Mouse (Mus musculus) hindbrain, embryonic 10.5 days (tissue): ENCODE results near the gene Mcrs1. TPM values are rescaled to one million over a fixed set of nuclear protein-coding genes. Genes with fewer than 3 reads are reported as not detected.
A peak's percentile ranks its signal among the peaks of the same experiment; 100 is the strongest.

Experiments used
- DNase-seq: peaks from one replicate; pipeline ENCODE4 v3.0.0-alpha.2; 2017; ENCODE audit warnings: low spot score
- H3K27ac ChIP-seq: fragments of 300-500 bp; sonication (generic); 2 replicates; pipeline ENCODE4 v1.5.1; 2016; ENCODE audit warnings: mild to moderate bottlenecking, moderate library complexity
- H3K27me3 ChIP-seq: fragments of 300-500 bp; sonication (generic); 2 replicates; pipeline ENCODE4 v1.6.1; 2016; ENCODE audit warnings: mild to moderate bottlenecking; ENCODE audit not compliant: poor library complexity, insufficient read depth, severe bottlenecking
- H3K36me3 ChIP-seq: fragments of 300-500 bp; sonication (generic); 2 replicates; pipeline ENCODE4 v1.6.1; 2016; ENCODE audit warnings: mild to moderate bottlenecking, moderate library complexity
- H3K4me1 ChIP-seq: fragments of 300-500 bp; sonication (generic); replicated peaks from 2 replicates; pipeline ENCODE4 v1.6.1; 2016; ENCODE audit warnings: mild to moderate bottlenecking
- H3K4me3 ChIP-seq: fragments of 300-500 bp; sonication (generic); 2 replicates; pipeline ENCODE4 v1.5.1; 2016; ENCODE audit warnings: mild to moderate bottlenecking, moderate library complexity
- H3K9me3 ChIP-seq: fragments of 300-500 bp; sonication (generic); 2 replicates; pipeline ENCODE4 v1.6.1; 2016; ENCODE audit warnings: mild to moderate bottlenecking, moderate library complexity
- WGBS: fragments of 180-500 bp; shearing (Covaris S2); methylation state at CpG from one replicate; pipeline ENCODE4 v1.1.7; 2016; 5-methylcytosine and 5-hydroxymethylcytosine counted together
- polyA plus RNA-seq: library from polyadenylated mRNA; unstranded; fragments of >200 nt; fragmentation: Nextera tagmentation; extraction: Ambion mirVana; gene quantifications from 2 replicates; pipeline ENCODE4 v1.2.1, GENCODE M21; 2016

Gene Mcrs1
- polyA plus RNA-seq: 194 and 213 TPM in 2 replicates

DNA sequence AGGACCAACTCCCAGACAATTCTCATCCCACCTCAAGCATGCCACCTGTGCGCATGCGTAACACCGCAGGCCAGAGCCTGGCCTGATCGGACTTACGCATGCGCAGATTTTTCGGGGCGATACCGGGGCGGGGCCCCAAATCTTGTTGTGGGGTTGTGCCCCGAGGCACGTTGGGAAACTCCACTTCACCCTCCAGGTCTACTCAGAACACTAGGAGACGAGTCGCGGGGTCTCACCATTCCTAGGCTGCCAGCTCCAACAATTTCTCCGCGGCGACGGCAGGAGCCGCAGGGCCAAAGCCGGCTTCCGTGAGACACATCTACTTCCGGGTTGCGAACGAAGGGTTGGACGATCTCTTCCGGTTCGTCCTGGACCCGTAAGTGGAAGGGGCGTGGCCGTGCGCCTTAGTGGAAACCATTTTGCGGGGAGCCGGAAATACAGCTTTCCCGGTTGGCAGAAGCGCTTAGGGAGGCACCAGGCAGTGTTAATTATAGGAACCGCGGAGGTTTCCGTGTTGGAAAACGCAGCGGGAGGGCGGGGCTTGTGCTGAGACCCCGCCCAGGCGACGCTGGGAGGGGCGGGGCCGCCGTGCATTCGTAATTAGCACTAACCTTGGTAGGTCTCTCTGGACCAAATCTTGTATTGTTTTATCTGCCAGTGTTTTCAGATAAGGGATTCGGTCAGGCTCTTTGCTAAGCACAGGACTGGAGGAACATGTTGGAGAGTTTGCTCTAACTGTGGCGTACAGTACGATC, at the start of gene Mcrs1:
Gene Mcrs1 (minus strand): TSS at position 336 of the 755 bp plus-strand sequence.
- peak; percentile 95 for DNase-seq
- Histone ChIP-seq H3K27me3 (no peaks in the 10 kb centered on the region), H3K36me3 (peaks cover 34% of the 10 kb centered on the region), H3K4me3 (peak within 1 kb of the TSS; percentile 70), H3K4me1 (peaks cover 27% of the 10 kb centered on the region), H3K9me3 (no peaks in the 10 kb centered on the region), H3K27ac (peak within 1 kb of the TSS; percentile 95)
- WGBS: under 1% methylated on average over 52 of the region's 52 CpGs

- H3K4me3 ChIP-seq: peak overlapping the region; percentile 76
- peaks cover 7% of the 10 kb centered on the region; the same call in 1 of the 2 replicates for H3K36me3 ChIP-seq
Observed at GRCm38 (mm10) chr15:99296213-99296612, 44.5 kb upstream of the Mcrs1 start.

DNA sequence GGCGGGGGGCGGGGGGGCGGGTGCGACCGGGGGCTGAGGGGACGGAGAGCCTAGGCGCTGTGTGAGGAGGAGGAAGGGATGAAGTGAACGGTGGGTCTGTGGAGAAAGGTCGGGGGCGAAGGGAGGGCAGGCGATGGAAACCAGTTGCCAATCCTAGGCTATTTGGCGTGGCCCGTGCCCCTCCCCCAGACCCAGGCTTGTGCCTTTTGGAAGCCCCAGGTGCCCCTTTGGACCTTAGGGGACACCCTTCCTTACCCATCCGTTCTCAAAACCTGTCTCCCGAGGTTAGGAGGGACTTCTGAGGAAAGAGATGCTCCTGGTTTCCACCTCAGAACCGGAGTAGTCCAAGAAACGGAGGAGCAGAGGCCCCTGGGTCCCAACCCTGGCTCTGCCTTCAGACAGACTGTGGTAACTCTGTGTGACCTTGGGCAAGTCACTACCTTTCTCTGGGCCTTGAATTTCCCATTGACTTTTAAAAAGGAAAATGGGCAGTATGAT, 43.8 kb upstream of the Mcrs1 start, which contains the start of gene Fam186b:
Gene Fam186b (minus strand): TSS at position 405 of the 498 bp plus-strand sequence.
- H3K27ac ChIP-seq: peak within 1 kb of the TSS; percentile 93
- DNase-seq: no peak
- H3K27me3 ChIP-seq: no peaks in the 10 kb centered on the region
- peaks cover 5% of the 10 kb centered on the region; the same call in 1 of the 2 replicates for H3K36me3 ChIP-seq
- H3K4me3 ChIP-seq: peak within 1 kb of the TSS; percentile 76
- H3K9me3 ChIP-seq: no peaks in the 10 kb centered on the region
- peaks cover 31% of the 10 kb centered on the region for H3K4me1 ChIP-seq
- WGBS: 3% methylated on average over 16 of the region's 17 CpGs

More at GRCm38 (mm10) chr15:99296213-99296612, 44.5 kb upstream of the Mcrs1 start:
- no peaks in the 10 kb centered on the region for H3K27me3 ChIP-seq
- peak overlapping the region; percentile 93; the same call in 1 of the 2 replicates for H3K27ac ChIP-seq
- 45% methylated on average over 5 of the region's 5 CpGs for WGBS
- H3K9me3 ChIP-seq: no peaks in the 10 kb centered on the region
- H3K4me1 ChIP-seq: peaks cover 31% of the 10 kb centered on the region
- no peak for DNase-seq

GRCm38 (mm10) chr15:99294813-99295374, 43.1 kb upstream of the Mcrs1 start, which contains the start of gene Prpf40b:
TSS of gene Prpf40b (plus strand) at chr15:99295087.
- Histone ChIP-seq H3K9me3 (no peaks in the 10 kb centered on the region), H3K36me3 (no peaks in the 10 kb centered on the region), H3K27ac (peak within 1 kb of the TSS; percentile 93), H3K27me3 (no peaks in the 10 kb centered on the region), H3K4me1 (peaks cover 31% of the 10 kb centered on the region), H3K4me3 (peak within 1 kb of the TSS; percentile 76)
- WGBS: 1% methylated on average over 64 of the region's 64 CpGs
- peak; percentile 94 for DNase-seq

GRCm38 (mm10) chr15:99294287-99294686, 42.5 kb upstream of the Mcrs1 start:
- Histone ChIP-seq H3K4me3 (peak overlapping the region; percentile 76), H3K9me3 (no peaks in the 10 kb centered on the region), H3K4me1 (peaks cover 31% of the 10 kb centered on the region), H3K27me3 (no peaks in the 10 kb centered on the region), H3K27ac (peak overlapping the region; percentile 93), H3K36me3 (no peaks in the 10 kb centered on the region)
- WGBS: 41% methylated on average over 16 of the region's 16 CpGs
- DNase-seq: no peak

DNA sequence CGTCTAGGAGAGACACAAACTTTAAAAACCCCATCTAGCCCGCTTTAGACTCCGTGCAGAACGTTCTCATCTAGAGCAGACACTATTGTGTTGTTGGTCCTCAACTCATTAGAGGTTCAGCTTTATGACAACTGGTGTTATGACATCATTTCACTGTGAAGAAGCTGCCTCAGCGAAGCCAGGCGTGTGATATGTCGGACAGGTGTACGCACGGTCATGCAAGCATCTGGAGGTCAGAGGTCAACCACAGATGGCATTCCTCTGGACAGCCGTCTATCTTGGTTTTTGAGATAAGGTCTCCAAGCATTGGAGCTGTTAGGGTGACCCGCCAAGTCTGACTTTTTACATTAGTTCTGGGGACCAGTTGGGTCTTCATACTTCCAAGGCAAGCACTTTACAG, 38.8 kb upstream of the Mcrs1 start:
- peaks cover 17% of the 10 kb centered on the region for H3K4me1 ChIP-seq
- H3K36me3 ChIP-seq: no peaks in the 10 kb centered on the region
- WGBS: 93% methylated on average over 11 of the region's 11 CpGs
- no peaks in the 10 kb centered on the region for H3K27me3 ChIP-seq
- no peak overlapping the region for H3K4me3 ChIP-seq
- H3K27ac ChIP-seq: no peak overlapping the region
- H3K9me3 ChIP-seq: no peaks in the 10 kb centered on the region
- DNase-seq: no peak

DNA sequence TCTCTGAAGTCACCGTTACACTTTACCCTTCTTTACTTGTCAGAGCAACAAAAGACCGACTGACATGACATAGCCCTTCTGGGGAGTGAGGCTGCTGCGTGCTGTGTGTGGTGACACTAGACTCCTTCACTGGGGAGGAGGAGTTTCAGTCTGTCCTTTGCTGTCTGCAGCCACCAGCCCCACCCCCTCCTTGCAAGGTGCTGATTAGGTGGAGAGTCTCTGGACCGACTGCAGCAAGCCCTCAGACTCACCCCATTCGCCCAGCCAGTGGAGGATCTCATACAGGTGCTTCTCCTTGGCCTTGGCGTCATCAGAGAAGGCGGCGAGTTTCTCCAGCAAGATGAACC, 33.4 kb upstream of the Mcrs1 start:
- no peak for DNase-seq
- WGBS: 47% methylated on average over 8 of the region's 8 CpGs

GRCm38 (mm10) chr15:99284527-99285188, 32.9 kb upstream of the Mcrs1 start:
- no peak for DNase-seq
- Histone ChIP-seq H3K36me3 (no peaks in the 10 kb centered on the region), H3K27me3 (no peaks in the 10 kb centered on the region), H3K4me3 (no peak overlapping the region), H3K9me3 (no peaks in the 10 kb centered on the region), H3K27ac (no peak overlapping the region; the same call in 1 of the 2 replicates), H3K4me1 (peaks cover 11% of the 10 kb centered on the region)
- WGBS: 53% methylated on average over 14 of the region's 14 CpGs

More for the DNA sequence above, 33.4 kb upstream of the Mcrs1 start:
- Histone ChIP-seq H3K36me3 (no peaks in the 10 kb centered on the region), H3K27me3 (no peaks in the 10 kb centered on the region), H3K9me3 (no peaks in the 10 kb centered on the region), H3K4me3 (no peak overlapping the region), H3K27ac (no peak overlapping the region; the same call in 1 of the 2 replicates), H3K4me1 (peaks cover 11% of the 10 kb centered on the region)

DNA sequence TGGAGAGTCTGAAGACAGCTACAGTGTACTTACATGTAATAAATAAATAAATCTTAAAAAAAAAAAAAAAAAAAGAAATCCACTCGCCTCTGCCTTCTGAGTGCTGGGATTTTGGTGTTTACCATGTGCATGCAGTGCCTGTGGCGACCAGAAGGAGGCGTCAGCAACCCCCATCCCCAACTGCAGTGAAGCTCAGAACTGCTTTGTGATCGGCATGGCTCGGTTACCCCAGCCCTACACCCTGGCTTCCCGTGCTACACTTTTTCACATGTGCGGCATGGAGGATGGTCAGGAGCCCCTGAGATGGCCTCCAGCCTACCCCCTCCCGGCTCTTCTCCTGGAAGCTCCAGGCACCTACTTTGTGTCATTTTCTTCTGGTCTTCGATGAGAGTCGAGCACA, 31.7 kb upstream of the Mcrs1 start:
- DNase-seq: no peak
- H3K27ac ChIP-seq: no peak overlapping the region
- H3K4me3 ChIP-seq: no peak overlapping the region
- no peaks in the 10 kb centered on the region for H3K36me3 ChIP-seq
- H3K9me3 ChIP-seq: no peaks in the 10 kb centered on the region
- H3K27me3 ChIP-seq: no peaks in the 10 kb centered on the region
- H3K4me1 ChIP-seq: peaks cover 11% of the 10 kb centered on the region
- 70% methylated on average over 10 of the region's 10 CpGs for WGBS

- 91% methylated on average over 7 of the region's 7 CpGs for WGBS
- H3K4me1 ChIP-seq: 0 out of 2 replicates have a peak, but pooled peaks cover 6% of the 10 kb centered on the region
- no peak overlapping the region for H3K27ac ChIP-seq
- no peaks in the 10 kb centered on the region for H3K36me3 ChIP-seq
- H3K27me3 ChIP-seq: no peaks in the 10 kb centered on the region
- no peak overlapping the region for H3K4me3 ChIP-seq
- H3K9me3 ChIP-seq: no peaks in the 10 kb centered on the region
- no peak for DNase-seq
Observed at GRCm38 (mm10) chr15:99278271-99278670, 26.5 kb upstream of the Mcrs1 start.

- no peak for DNase-seq
- WGBS: 79% methylated on average over 8 of the region's 8 CpGs
- H3K9me3 ChIP-seq: no peaks in the 10 kb centered on the region
Observed at GRCm38 (mm10) chr15:99276095-99276494, 24.3 kb upstream of the Mcrs1 start.

DNA sequence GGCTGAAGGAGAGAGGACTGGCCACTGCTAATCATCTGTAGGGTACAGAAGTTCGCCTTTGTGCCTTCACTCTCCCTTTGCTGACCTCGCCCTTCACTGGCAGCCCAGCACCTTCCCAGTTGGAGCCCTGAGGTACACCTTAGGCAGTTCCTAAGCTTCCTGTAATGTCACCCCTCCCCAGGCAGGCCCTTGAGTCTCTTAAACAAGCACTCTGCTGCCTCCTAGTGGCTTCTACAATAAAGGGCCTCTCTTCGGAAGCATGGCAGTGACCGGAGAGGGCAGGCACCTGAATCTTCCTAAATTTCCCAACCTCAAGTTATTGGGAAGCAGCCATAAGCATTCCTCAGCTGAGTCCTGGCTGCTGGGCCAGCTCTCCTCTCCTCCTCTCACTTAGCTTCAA, 13.9 kb upstream of the Mcrs1 start:
- peaks cover 4% of the 10 kb centered on the region; the same call in 1 of the 2 replicates for H3K4me1 ChIP-seq
- no peaks in the 10 kb centered on the region for H3K36me3 ChIP-seq
- 15% methylated on average over 4 of the region's 4 CpGs for WGBS
- H3K27me3 ChIP-seq: no peaks in the 10 kb centered on the region
- no peak overlapping the region for H3K4me3 ChIP-seq
- DNase-seq: peak; percentile 68
- H3K9me3 ChIP-seq: no peaks in the 10 kb centered on the region
- H3K27ac ChIP-seq: no peak overlapping the region

More at GRCm38 (mm10) chr15:99276095-99276494, 24.3 kb upstream of the Mcrs1 start:
- peaks cover 15% of the 10 kb centered on the region for H3K4me1 ChIP-seq
- no peak overlapping the region for H3K4me3 ChIP-seq
- H3K36me3 ChIP-seq: no peaks in the 10 kb centered on the region
- no peaks in the 10 kb centered on the region for H3K27me3 ChIP-seq
- no peak overlapping the region for H3K27ac ChIP-seq
